Mouse (Mus musculus) MEL (cell line): Measurements from ENCODE around the gene Gm40193. TPM values are rescaled to one million over a fixed set of nuclear protein-coding genes. Genes with fewer than 3 reads are reported as not detected.

Source experiments
- DNase-seq: peaks from one replicate; pipeline ENCODE4 v3.0.0; 2011; ENCODE audit warnings: low read depth, low spot score
- H3K27ac ChIP-seq: 2 replicates; pipeline ENCODE4 v1.5.1; 2012; ENCODE audit warnings: low read depth, mild to moderate bottlenecking, control low read depth, low read length, moderate library complexity; ENCODE audit not compliant: control insufficient read depth
- H3K27me3 ChIP-seq, 2 experiments: fragments of 150-350 bp in 1 of 2; sonication (generic) in 1 of 2; 2 replicates each; pipeline ENCODE4 v1.6.1; 2012; ENCODE audit warnings: low read length in 2 of 2, mild to moderate bottlenecking in 2 of 2, improper control_type of control experiment in 1 of 2, moderate library complexity in 1 of 2; ENCODE audit not compliant: insufficient read depth in 2 of 2, control insufficient read depth in 1 of 2
- H3K36me3 ChIP-seq, 2 experiments: 2 replicates each; pipeline ENCODE4 v1.6.1; 2012 to 2014; ENCODE audit warnings: low read length in 2 of 2, improper control_type of control experiment in 1 of 2, inconsistent platforms in 1 of 2, mild to moderate bottlenecking in 1 of 2; ENCODE audit not compliant: insufficient read depth in 2 of 2, control insufficient read depth in 1 of 2
- H3K4me1 ChIP-seq, 2 experiments: fragments of 150-350 bp in 1 of 2; sonication (generic) in 1 of 2; 2 replicates each; pipeline ENCODE4 v1.6.1; 2012; ENCODE audit warnings: low read length in 2 of 2, improper control_type of control experiment in 1 of 2, mild to moderate bottlenecking in 1 of 2; ENCODE audit not compliant: insufficient read depth in 2 of 2, control insufficient read depth in 1 of 2
- H3K4me3 ChIP-seq, 2 experiments: fragments of 150-350 bp in 1 of 2; sonication (generic) in 1 of 2; 2 replicates each; pipeline ENCODE4 v1.5.1; 2012; ENCODE audit warnings: low read depth in 2 of 2, low read length in 2 of 2, mild to moderate bottlenecking in 2 of 2, moderate library complexity in 2 of 2, control low read depth in 1 of 2, improper control_type of control experiment in 1 of 2; ENCODE audit not compliant: control insufficient read depth in 1 of 2, insufficient read depth in 1 of 2
- H3K79me2 ChIP-seq: 2 replicates; pipeline ENCODE4 v1.6.1; 2012; ENCODE audit warnings: mild to moderate bottlenecking, low read length, moderate library complexity; ENCODE audit not compliant: control insufficient read depth, poor library complexity, insufficient read depth
- H3K9ac ChIP-seq: 2 replicates; pipeline ENCODE4 v1.6.1; 2012; ENCODE audit warnings: low read depth, mild to moderate bottlenecking, control low read depth, low read length, moderate library complexity; ENCODE audit not compliant: control insufficient read depth, poor library complexity, severe bottlenecking
- H3K9me3 ChIP-seq: fragments of 150-350 bp; sonication (generic); replicated peaks from 2 replicates; pipeline ENCODE4 v1.6.1; 2012; ENCODE audit warnings: mild to moderate bottlenecking, low read length, improper control_type of control experiment, moderate library complexity; ENCODE audit not compliant: insufficient read depth
- BHLHE40 ChIP-seq: IDR thresholded peaks from 2 replicates; pipeline ENCODE4 v1.6.1; 2012; ENCODE audit warnings: low read depth, mild to moderate bottlenecking, inconsistent platforms, low read length, improper control_type of control experiment, borderline replicate concordance
- CHD1 ChIP-seq: IDR thresholded peaks from 2 replicates; pipeline ENCODE4 v1.6.1; 2012; ENCODE audit warnings: low read depth, mild to moderate bottlenecking, inconsistent platforms, low read length, improper control_type of control experiment
- CHD2 ChIP-seq: IDR thresholded peaks from 2 replicates; pipeline ENCODE4 v1.6.1; 2011; ENCODE audit warnings: low read length, improper control_type of control experiment
- CTCF ChIP-seq, 3 experiments: IDR thresholded peaks in 2 of 3; conservative IDR thresholded peaks in 1 of 3; 2 replicates each; pipeline ENCODE4 v1.5.1; 2011 to 2012; ENCODE audit warnings: low read length in 3 of 3, low read depth in 2 of 3, mild to moderate bottlenecking in 2 of 3, improper control_type of control experiment in 1 of 3, inconsistent platforms in 1 of 3, mixed read lengths in 1 of 3, moderate library complexity in 1 of 3; ENCODE audit not compliant: control insufficient read depth in 1 of 3, insufficient read depth in 1 of 3, poor library complexity in 1 of 3, severe bottlenecking in 1 of 3
- EP300 ChIP-seq, 2 experiments: IDR thresholded peaks; 2 replicates each; pipeline ENCODE4 v1.6.1; 2011; ENCODE audit warnings: improper control_type of control experiment in 2 of 2, low read length in 2 of 2, low read depth in 1 of 2, mild to moderate bottlenecking in 1 of 2
- ETS1 ChIP-seq: IDR thresholded peaks from 2 replicates; pipeline ENCODE4 v1.6.1; 2012; ENCODE audit warnings: low read depth, mild to moderate bottlenecking, inconsistent platforms, low read length, improper control_type of control experiment, moderate library complexity
- GABPA ChIP-seq: IDR thresholded peaks from 2 replicates; pipeline ENCODE4 v1.6.1; 2012; ENCODE audit warnings: low read depth, mild to moderate bottlenecking, inconsistent platforms, low read length, improper control_type of control experiment, moderate library complexity
- GATA1 ChIP-seq: IDR thresholded peaks from 2 replicates; pipeline ENCODE4 v1.6.1; 2011; ENCODE audit warnings: low read depth, low read length, improper control_type of control experiment
- JUND ChIP-seq: IDR thresholded peaks from 2 replicates; pipeline ENCODE4 v1.6.1; 2011; ENCODE audit warnings: low read depth, mild to moderate bottlenecking, improper control_type of control experiment, low read length
- MAFK ChIP-seq: IDR thresholded peaks from 2 replicates; pipeline ENCODE4 v1.6.1; 2011; ENCODE audit warnings: low read depth, mild to moderate bottlenecking, low read length, improper control_type of control experiment, borderline replicate concordance
- MAZ ChIP-seq: IDR thresholded peaks from 2 replicates; pipeline ENCODE4 v1.6.1; 2012; ENCODE audit warnings: low read depth, mild to moderate bottlenecking, inconsistent platforms, low read length, improper control_type of control experiment
- MXI1 ChIP-seq: IDR thresholded peaks from 2 replicates; pipeline ENCODE4 v1.6.1; 2011; ENCODE audit warnings: mild to moderate bottlenecking, low read depth, low read length, improper control_type of control experiment
- MYC ChIP-seq: IDR thresholded peaks from 2 replicates; pipeline ENCODE4 v1.6.1; 2011; ENCODE audit warnings: low read depth, mild to moderate bottlenecking, low read length, improper control_type of control experiment, moderate library complexity
- SIN3A ChIP-seq: IDR thresholded peaks from 2 replicates; pipeline ENCODE4 v1.6.1; 2012; ENCODE audit warnings: low read length, improper control_type of control experiment, inconsistent platforms
- SMC3 ChIP-seq: IDR thresholded peaks from 2 replicates; pipeline ENCODE4 v1.6.1; 2011; ENCODE audit warnings: low read depth, low read length, improper control_type of control experiment
- UBTF ChIP-seq: IDR thresholded peaks from 2 replicates; pipeline ENCODE4 v1.6.1; 2012; ENCODE audit warnings: low read depth, mild to moderate bottlenecking, inconsistent platforms, low read length, improper control_type of control experiment, moderate library complexity, borderline replicate concordance; ENCODE audit not compliant: insufficient read depth
- USF2 ChIP-seq, 2 experiments: IDR thresholded peaks; 2 replicates each; pipeline ENCODE4 v1.6.1; 2011 to 2012; ENCODE audit warnings: improper control_type of control experiment in 2 of 2, low read length in 2 of 2, borderline replicate concordance in 1 of 2, inconsistent platforms in 1 of 2, low read depth in 1 of 2, mild to moderate bottlenecking in 1 of 2; ENCODE audit not compliant: insufficient read depth in 1 of 2
- ZKSCAN1 ChIP-seq: IDR thresholded peaks from 2 replicates; pipeline ENCODE4 v1.6.1; 2012; ENCODE audit warnings: low read depth, mild to moderate bottlenecking, inconsistent platforms, low read length, improper control_type of control experiment, moderate library complexity
- polyA plus RNA-seq, 2 experiments: library from polyadenylated mRNA; stranded (reverse) in 1 of 2; unstranded in 1 of 2; fragments of >175 nt in 1 of 2; fragments of >200 nt in 1 of 2; gene quantifications; 2 replicates each; pipeline versions ENCODE4 v1.2.1 to v1.2.4; 2012; ENCODE audit warnings: low replicate concordance in 2 of 2, low read depth in 1 of 2; ENCODE audit not compliant: insufficient read length in 2 of 2, insufficient read depth in 1 of 2, missing spikeins in 1 of 2
- total RNA-seq: library from RNA; depleted of rRNA; stranded (reverse); fragments of 300-350 nt; gene quantifications from 2 replicates; pipeline ENCODE4 v1.2.3, GENCODE M21; 2012

Gm40193 gene
- total and polyA plus RNA-seq, 3 experiments: not detected

- H3K27me3 ChIP-seq: peaks cover 22 to 47% of the 10 kb centered on the region in 2 experiments
- no peak overlapping the region for H3K9ac ChIP-seq
- H3K9me3 ChIP-seq: no peaks in the 10 kb centered on the region
- no peaks in the 10 kb centered on the region for H3K4me1 ChIP-seq
- H3K36me3 ChIP-seq: no peaks in the 10 kb centered on the region
- H3K79me2 ChIP-seq: no peaks in the 10 kb centered on the region
- no peak for DNase-seq
- H3K4me3 ChIP-seq: no peak overlapping the region
- H3K27ac ChIP-seq: no peak overlapping the region
- TF ChIP-seq USF2 (IDR thresholded peaks at IDR 0.05; ENCODE audit: borderline replicate concordance in 1 of 2, insufficient read depth in 1 of 2, low read depth in 1 of 2, low read length in 2 of 2) (no peak), SIN3A (no peak), GABPA (no peak), MAZ (no peak), JUND (no peak), CHD1 (no peak), BHLHE40 (no peak), ETS1 (no peak), SMC3 (no peak), MYC (no peak), GATA1 (no peak), EP300 (IDR thresholded peaks at IDR 0.05; ENCODE audit: low read depth in 1 of 2, low read length in 2 of 2) (no peak), MXI1 (no peak), CTCF (IDR thresholded peaks at IDR 0.05 in 2 of 3, conservative IDR thresholded peaks at IDR 0.05 in 1 of 3; ENCODE audit: control insufficient read depth in 1 of 3, insufficient read depth in 1 of 3, low read depth in 2 of 3, low read length in 3 of 3, poor library complexity in 1 of 3, severe bottlenecking in 1 of 3) (no peak), UBTF (no peak)
These were observed 43.6 kb downstream of the Gm40193 start for GRCm38 (mm10) chr11:70489138-70489537.

- no peaks in the 10 kb centered on the region for H3K36me3 ChIP-seq
- TF ChIP-seq ZKSCAN1 (no peak), UBTF (no peak), CHD2 (no peak), MAFK (no peak), BHLHE40 (no peak)
- no peak for DNase-seq
- H3K9me3 ChIP-seq: no peaks in the 10 kb centered on the region
- no peak overlapping the region for H3K9ac ChIP-seq
- no peak overlapping the region for H3K27ac ChIP-seq
- no peaks in the 10 kb centered on the region for H3K79me2 ChIP-seq
- peaks cover 27 to 57% of the 10 kb centered on the region in 2 experiments for H3K27me3 ChIP-seq
- H3K4me1 ChIP-seq: no peaks in the 10 kb centered on the region
- no peak overlapping the region for H3K4me3 ChIP-seq
These were observed 44.9 kb downstream of the Gm40193 start for GRCm38 (mm10) chr11:70487816-70488215.
